9 mouse cellular contexts compared by ENCODE assay signal in genomic region chr9:58225915-58226913, GRCm38 (mm10). TPM values are rescaled to one million over a fixed set of nuclear protein-coding genes. Genes with fewer than 3 reads are reported as not detected.
DNase-seq lines count a peak whose midpoint lies in the region; ATAC-seq and TF ChIP-seq lines count a peak whose summit lies in the region.
"Had no signal": no experiment of that assay in that cellular context is flagged by ENCODE, and none has a peak within 500 bp of the region (broad histone marks: within the 10 kb centered on the region; RNA-seq: fewer than 3 reads in every experiment).

No protein-coding gene starts in this region.

- 66% methylated on average over 9 of the region's 9 CpGs for WGBS in kidney, adult 2 months

- H3K36me3 ChIP-seq in kidney, adult 2 months (ENCODE audit: control insufficient read depth, insufficient read depth, low read length), result peaks cover 3% of the 10 kb centered on the region; the same call in 1 of the 2 replicates

- peak; percentile 52 for ATAC-seq in megakaryocyte-erythroid progenitor cell, adult 5-6 weeks (replicated peaks; ENCODE audit: low FRiP score, low TSS enrichment, poor library complexity, severe bottlenecking)

- peaks cover 2% of the 10 kb centered on the region; the same call in 1 of the 2 replicates for H3K4me1 ChIP-seq in kidney, adult 2 months (ENCODE audit: control insufficient read depth, insufficient read depth, low read length)

- H3K27me3 ChIP-seq in kidney, adult 2 months (replicated peaks; ENCODE audit: control insufficient read depth, insufficient read depth, low read length), result no peaks in the 10 kb centered on the region

- no peak overlapping the region for H3K4me3 ChIP-seq in kidney, adult 2 months (ENCODE audit: insufficient read depth, low read depth, low read length)

- DNase-seq in kidney, adult 2 months, result peak; percentile 63
- DNase-seq in kidney, adult 11 months, result no peak
- DNase-seq in CD4-positive helper T cell, adult 2 months (ENCODE audit: low read depth, low spot score), result peak; percentile 62
- peak; percentile 53 for DNase-seq in Muller cell, postnatal 12 days (ENCODE audit: inconsistent ontology term)
- peak; percentile 37 to 45 for DNase-seq in cerebellum, postnatal 36 days
- peak; percentile 38 to 77 for DNase-seq in kidney, postnatal 36 days
- DNase-seq in thymus, postnatal 4 days, result peak; percentile 77

- no peak overlapping the region for H3K27ac ChIP-seq in kidney, adult 2 months (ENCODE audit: insufficient read depth, low read depth, low read length)

- no peak for TF ChIP-seq POLR2A in kidney, adult 2 months (IDR thresholded peaks at IDR 0.05; ENCODE audit: low read depth, low read length)

- peak; percentile 76 for TF ChIP-seq CTCF in kidney, adult 2 months (conservative IDR thresholded peaks at IDR 0.05; ENCODE audit: insufficient read depth, insufficient read length, low read depth, low read length)

RNA-seq across cellular contexts. Expression of gene Islr2, which starts 22.1 kb away (rescaled TPM):
- polyA plus RNA-seq in kidney, adult 2 months (2012; rRNA removed), result 0.75 and 1.7 TPM in 2 replicates
- total RNA-seq in megakaryocyte-erythroid progenitor cell, adult 5-6 weeks (2014; fragmentation: Nextera tagmentation), result 0.07 TPM in 1 of 2 replicates, not detected in the other
- not detected in 2 replicates for total RNA-seq in megakaryocyte-erythroid progenitor cell, adult 5-6 weeks (2017)
- polyA plus RNA-seq: liver, embryonic 16.5 days had no signal

RNA-seq across cellular contexts. Expression of gene Islr, which starts 22.1 kb away (rescaled TPM):
- 32.0 and 41.7 TPM in 2 replicates for polyA plus RNA-seq in kidney, adult 2 months (2012; rRNA removed)
- total RNA-seq in megakaryocyte-erythroid progenitor cell, adult 5-6 weeks (2014; fragmentation: Nextera tagmentation), result not detected in 2 replicates
- total RNA-seq in megakaryocyte-erythroid progenitor cell, adult 5-6 weeks (2017), result 0.27 TPM in 1 of 2 replicates, not detected in the other

RNA-seq across cellular contexts. Expression of gene Pml, which starts 23.4 kb away (rescaled TPM):
- 27.0 and 27.6 TPM in 2 replicates for polyA plus RNA-seq in kidney, adult 2 months (2012; rRNA removed)
- total RNA-seq in megakaryocyte-erythroid progenitor cell, adult 5-6 weeks (2014; fragmentation: Nextera tagmentation), result 126 and 134 TPM in 2 replicates
- 34.2 and 38.1 TPM in 2 replicates for total RNA-seq in megakaryocyte-erythroid progenitor cell, adult 5-6 weeks (2017)

RNA-seq across cellular contexts. Expression of gene Stoml1, which starts 26.8 kb away (rescaled TPM):
- 32.5 and 32.6 TPM in 2 replicates for polyA plus RNA-seq in kidney, adult 2 months (2012; rRNA removed)
- total RNA-seq in megakaryocyte-erythroid progenitor cell, adult 5-6 weeks (2014; fragmentation: Nextera tagmentation), result 4.7 and 17.9 TPM in 2 replicates
- total RNA-seq in megakaryocyte-erythroid progenitor cell, adult 5-6 weeks (2017), result 3.5 and 5.3 TPM in 2 replicates
